Mouse (Mus musculus): ENCODE data around the gene Reln. TPM values are rescaled to one million over a fixed set of nuclear protein-coding genes. Genes with fewer than 3 reads are reported as not detected.

The Reln gene
- total RNA-seq, 2 experiments from 2014 or later, result 1.7 to 1.9 TPM

- DNase-seq (ENCODE audit: low spot score in 2 of 2), result no peak
Observed at GRCm38 (mm10) chr5:22309001-22309400, 35.5 kb downstream of the Reln start.

GRCm38 (mm10) chr5:22307853-22308252, 36.6 kb downstream of the Reln start:
- DNase-seq (ENCODE audit: low spot score in 2 of 2), result no peak

- DNase-seq (ENCODE audit: low spot score in 2 of 2), result no peak
Observed at GRCm38 (mm10) chr5:22307072-22307471, 37.4 kb downstream of the Reln start.

GRCm38 (mm10) chr5:22303709-22304108, 40.8 kb downstream of the Reln start:
- DNase-seq (ENCODE audit: low spot score in 2 of 2), result no peak

- DNase-seq (ENCODE audit: low spot score in 2 of 2), result no peak
Observed at GRCm38 (mm10) chr5:22302309-22302708, 42.2 kb downstream of the Reln start.

- no peak for DNase-seq (ENCODE audit: low spot score in 2 of 2)
Observed at GRCm38 (mm10) chr5:22300788-22301187, 43.7 kb downstream of the Reln start.

- DNase-seq (ENCODE audit: low spot score in 2 of 2), result no peak
Observed at GRCm38 (mm10) chr5:22300046-22300445, 44.5 kb downstream of the Reln start.

GRCm38 (mm10) chr5:22295161-22295560, 49.3 kb downstream of the Reln start:
- no peak for DNase-seq (ENCODE audit: low spot score in 2 of 2)

GRCm38 (mm10) chr5:22291409-22291808, 53.1 kb downstream of the Reln start:
- DNase-seq (ENCODE audit: low spot score in 2 of 2), result no peak

- DNase-seq (ENCODE audit: low spot score in 2 of 2), result no peak
Observed at GRCm38 (mm10) chr5:22285396-22285795, 59.1 kb downstream of the Reln start.

GRCm38 (mm10) chr5:22282141-22282665, 62.3 kb downstream of the Reln start:
- no peak for DNase-seq (ENCODE audit: low spot score in 2 of 2)

- DNase-seq (ENCODE audit: low spot score in 2 of 2), result no peak
Observed at GRCm38 (mm10) chr5:22280534-22281164, 63.9 kb downstream of the Reln start.

GRCm38 (mm10) chr5:22279201-22279600, 65.3 kb downstream of the Reln start:
- no peak for DNase-seq (ENCODE audit: low spot score in 2 of 2)

GRCm38 (mm10) chr5:22274134-22274533, 70.4 kb downstream of the Reln start:
- no peak for DNase-seq (ENCODE audit: low spot score in 2 of 2)

GRCm38 (mm10) chr5:22266489-22267301, 77.8 kb downstream of the Reln start:
- DNase-seq (ENCODE audit: low spot score in 2 of 2), result no peak

- DNase-seq (ENCODE audit: low spot score in 2 of 2), result no peak
Observed at GRCm38 (mm10) chr5:22262351-22262765, 82.1 kb downstream of the Reln start.

- no peak for DNase-seq (ENCODE audit: low spot score in 2 of 2)
Observed at GRCm38 (mm10) chr5:22255346-22255745, 89.2 kb downstream of the Reln start.

GRCm38 (mm10) chr5:22253910-22254309, 90.6 kb downstream of the Reln start:
- no peak for DNase-seq (ENCODE audit: low spot score in 2 of 2)

GRCm38 (mm10) chr5:22253318-22253717, 91.2 kb downstream of the Reln start:
- DNase-seq (ENCODE audit: low spot score in 2 of 2), result no peak

- DNase-seq (ENCODE audit: low spot score in 2 of 2), result no peak
Observed at GRCm38 (mm10) chr5:22247850-22248249, 96.7 kb downstream of the Reln start.

GRCm38 (mm10) chr5:22245056-22245455, 99.4 kb downstream of the Reln start:
- no peak for DNase-seq (ENCODE audit: low spot score in 2 of 2)

- DNase-seq (ENCODE audit: low spot score in 2 of 2), result no peak
Observed at GRCm38 (mm10) chr5:22243538-22243937, 101.0 kb downstream of the Reln start.
